Mouse (Mus musculus): ENCODE results near the gene Zg16.

Gene Zg16

GRCm38 (mm10) chr7:127007313-127008024, 79.7 kb downstream of the Zg16 start:
- no peak for DNase-seq (ENCODE audit: low spot score)

- DNase-seq (ENCODE audit: low spot score): no peak
Measured at GRCm38 (mm10) chr7:127004122-127004875, 82.8 kb downstream of the Zg16 start.

- no peak for DNase-seq (ENCODE audit: low spot score)
Measured at GRCm38 (mm10) chr7:127003620-127004019, 83.5 kb downstream of the Zg16 start.

All from T-cell, adult 2 months (primary cell).